Mouse (Mus musculus) liver, embryonic 14.5 days (tissue): ENCODE measurements around the gene Slc39a5. TPM values are rescaled to one million over a fixed set of nuclear protein-coding genes. Genes with fewer than 3 reads are reported as not detected.

Source experiments
- ATAC-seq: fragments of 200-750 bp; cut with Nextera tagmentation; 2 replicates; pipeline ENCODE4 v1.8.0; 2017; ENCODE audit warnings: moderate number of reproducible peaks, mild to moderate bottlenecking, moderate library complexity; ENCODE audit not compliant: insufficient read depth
- DNase-seq, 3 experiments: peaks; one replicate each; pipeline ENCODE4 v3.0.0-alpha.2; 2012 to 2013; ENCODE audit warnings: low read depth in 3 of 3, low spot score in 3 of 3
- H3K27ac ChIP-seq: fragments of 300-500 bp; sonication (generic); 2 replicates; pipeline ENCODE4 v1.5.1; 2014; ENCODE audit warnings: moderate library complexity, mild to moderate bottlenecking, control low read depth, inconsistent platforms
- H3K27me3 ChIP-seq: fragments of 300-500 bp; sonication (generic); 2 replicates; pipeline ENCODE4 v1.6.1; 2014; ENCODE audit warnings: mild to moderate bottlenecking, low read length, moderate library complexity; ENCODE audit not compliant: control insufficient read depth, insufficient read depth
- H3K36me3 ChIP-seq: fragments of 300-500 bp; sonication (generic); replicated peaks from 2 replicates; pipeline ENCODE4 v1.6.1; 2014; ENCODE audit warnings: low read depth; ENCODE audit not compliant: control insufficient read depth, insufficient read depth
- H3K4me1 ChIP-seq, 2 experiments: fragments of 200-500 bp in 1 of 2; fragments of 300-500 bp in 1 of 2; sonication (generic) in 1 of 2; replicated peaks; 2 replicates each; pipeline ENCODE4 v1.6.1; 2012 to 2014; ENCODE audit warnings: antibody characterized with exemption in 1 of 2, inconsistent platforms in 1 of 2, low read length in 1 of 2; ENCODE audit not compliant: control insufficient read depth in 2 of 2, insufficient read depth in 2 of 2
- H3K4me2 ChIP-seq: fragments of 300-500 bp; sonication (generic); 2 replicates; pipeline ENCODE4 v1.6.1; 2014; ENCODE audit warnings: low read depth, mild to moderate bottlenecking, control low read depth, moderate library complexity
- H3K4me3 ChIP-seq, 2 experiments: fragments of 200-500 bp in 1 of 2; fragments of 300-500 bp in 1 of 2; sonication (generic) in 1 of 2; 2 replicates each; pipeline ENCODE4 v1.5.1; 2012 to 2014; ENCODE audit warnings: low read depth in 2 of 2, low read length in 2 of 2, mild to moderate bottlenecking in 2 of 2, control low read depth in 1 of 2, inconsistent platforms in 1 of 2, moderate library complexity in 1 of 2; ENCODE audit not compliant: insufficient read depth in 1 of 2
- H3K9ac ChIP-seq: fragments of 300-500 bp; sonication (generic); replicated peaks from 2 replicates; pipeline ENCODE4 v1.6.1; 2014; ENCODE audit warnings: mild to moderate bottlenecking, control low read depth, moderate library complexity
- H3K9me3 ChIP-seq: fragments of 300-500 bp; sonication (generic); 2 replicates; pipeline ENCODE4 v1.6.1; 2016; ENCODE audit warnings: low read length, mixed read lengths; ENCODE audit not compliant: control insufficient read depth
- CTCF ChIP-seq: IDR thresholded peaks from 2 replicates; pipeline ENCODE4 v1.5.1; 2016; ENCODE audit warnings: antibody characterized with exemption, low read depth, control low read depth
- EP300 ChIP-seq: IDR thresholded peaks from 2 replicates; pipeline ENCODE4 v1.6.1; 2016; ENCODE audit warnings: antibody characterized with exemption, low read depth
- WGBS: fragments of 180-500 bp; shearing (Covaris S2); extraction: QIAGEN DNeasy Blood & Tissue Kit; methylation state at CpG from one replicate; pipeline ENCODE4 v1.1.7; 2014; ENCODE audit not compliant: insufficient replicate concordance; 5-methylcytosine and 5-hydroxymethylcytosine counted together
- polyA plus RNA-seq, 2 experiments: library from polyadenylated mRNA; depleted of rRNA in 1 of 2; stranded (reverse) in 1 of 2; unstranded in 1 of 2; fragments of >200 nt; fragmentation: Nextera tagmentation in 1 of 2; extraction: Ambion mirVana in 1 of 2; gene quantifications; 2 replicates each; pipeline versions ENCODE4 v1.2.1 to v1.2.3; 2012 to 2014

The Slc39a5 gene
- polyA plus RNA-seq (2012; rRNA removed) (33.0 and 40.8 TPM in 2 replicates), polyA plus RNA-seq (2014; fragmentation: Nextera tagmentation; extraction: Ambion mirVana) (37.6 and 40.7 TPM in 2 replicates)

DNA sequence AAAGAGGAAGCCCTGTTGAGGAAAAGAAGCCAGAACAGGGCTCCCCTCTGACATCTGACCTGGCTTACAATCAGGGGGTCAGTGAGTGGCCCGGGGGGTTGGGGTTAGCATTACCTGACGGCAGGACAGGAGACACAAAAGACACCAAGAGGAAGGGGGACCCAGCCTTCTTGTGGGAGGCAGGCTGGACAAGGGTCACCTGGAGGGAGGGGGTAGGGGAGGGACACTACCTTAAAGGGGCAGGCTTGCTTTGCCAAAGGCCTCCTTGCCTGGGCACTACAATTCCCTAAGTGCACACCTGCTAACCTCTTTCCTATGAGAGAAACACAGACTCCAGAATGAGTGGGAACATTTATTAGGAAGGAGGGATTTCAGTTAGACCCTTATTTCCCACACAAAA lies at the start of gene Slc39a5:
TSS of gene Slc39a5 (minus strand) at position 174 of the 400 bp plus-strand sequence.
- no peak for TF ChIP-seq CTCF
- Histone ChIP-seq H3K9me3 (no peaks in the 10 kb centered on the region), H3K4me1 (no peaks in the 10 kb centered on the region; a peak in 1 of 4 replicates), H3K27me3 (no peaks in the 10 kb centered on the region), H3K9ac (no peak within 1 kb of the TSS), H3K4me3 (peak within 1 kb of the TSS; percentile 43 to 46), H3K4me2 (peak within 1 kb of the TSS; percentile 39), H3K27ac (no peak within 1 kb of the TSS), H3K36me3 (no peaks in the 10 kb centered on the region; the same call in 1 of the 2 replicates)
- 53% methylated on average over 2 of the region's 2 CpGs for WGBS
- ATAC-seq (no peak), DNase-seq (no peak)

DNA sequence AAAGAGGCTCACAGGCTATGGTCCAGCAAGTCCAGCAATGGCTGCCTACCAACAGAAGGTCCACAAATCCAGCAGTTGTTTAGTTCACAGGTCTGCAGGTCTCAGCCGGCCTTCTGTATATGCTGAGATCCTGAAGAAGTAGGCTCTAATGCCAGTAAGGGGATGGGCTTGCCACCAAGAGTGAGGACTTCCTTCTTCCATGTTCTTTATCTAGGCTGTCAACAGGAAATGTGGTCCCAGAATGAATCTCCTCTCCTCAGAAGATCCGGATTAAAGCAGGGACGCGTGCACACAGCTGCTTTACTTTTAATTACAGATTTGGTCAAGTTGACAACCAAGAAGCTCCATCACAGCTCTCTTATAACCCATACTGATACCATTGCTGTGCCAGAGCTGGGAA lies 44.4 kb upstream of the Slc39a5 start:
- H3K27me3 ChIP-seq, result no peaks in the 10 kb centered on the region
- no peak overlapping the region for H3K4me2 ChIP-seq
- H3K27ac ChIP-seq, result no peak overlapping the region
- H3K9me3 ChIP-seq, result no peaks in the 10 kb centered on the region
- WGBS, result 19% methylated on average over 4 of the region's 4 CpGs
- TF ChIP-seq CTCF, result no peak
- TF ChIP-seq EP300, result no peak
- H3K4me3 ChIP-seq, result no peak overlapping the region
- H3K4me1 ChIP-seq, result no peaks in the 10 kb centered on the region
- ATAC-seq (no peak), DNase-seq (no peak)
- no peaks in the 10 kb centered on the region for H3K36me3 ChIP-seq
- no peak overlapping the region for H3K9ac ChIP-seq

DNA sequence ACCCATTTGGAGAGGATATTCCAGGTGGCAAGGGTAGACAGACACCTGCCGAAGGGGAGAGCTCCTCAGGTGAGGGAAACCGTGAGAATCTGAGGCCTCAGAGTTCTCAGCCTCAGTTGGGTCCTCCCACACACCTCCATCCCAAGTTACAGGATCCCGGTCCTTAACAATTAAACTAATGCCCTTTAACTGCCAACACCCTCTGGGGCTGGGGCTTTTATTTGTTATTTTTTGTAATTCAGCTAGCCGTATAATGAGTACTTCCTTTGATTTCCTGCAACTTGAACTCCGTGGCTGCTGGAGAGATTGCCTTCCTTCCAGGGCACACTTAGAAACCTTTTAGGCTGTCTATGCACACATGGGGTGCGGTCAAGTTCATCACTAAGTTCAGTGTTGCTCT lies 43.3 kb upstream of the Slc39a5 start:
- Histone ChIP-seq H3K4me3 (no peak overlapping the region), H3K27me3 (no peaks in the 10 kb centered on the region), H3K4me2 (no peak overlapping the region), H3K36me3 (no peaks in the 10 kb centered on the region), H3K9ac (no peak overlapping the region), H3K4me1 (no peaks in the 10 kb centered on the region), H3K9me3 (no peaks in the 10 kb centered on the region), H3K27ac (no peak overlapping the region)
- 49% methylated on average over 6 of the region's 6 CpGs for WGBS
- TF ChIP-seq CTCF (no peak), EP300 (no peak)
- no peak for DNase-seq
- no peak for ATAC-seq

DNA sequence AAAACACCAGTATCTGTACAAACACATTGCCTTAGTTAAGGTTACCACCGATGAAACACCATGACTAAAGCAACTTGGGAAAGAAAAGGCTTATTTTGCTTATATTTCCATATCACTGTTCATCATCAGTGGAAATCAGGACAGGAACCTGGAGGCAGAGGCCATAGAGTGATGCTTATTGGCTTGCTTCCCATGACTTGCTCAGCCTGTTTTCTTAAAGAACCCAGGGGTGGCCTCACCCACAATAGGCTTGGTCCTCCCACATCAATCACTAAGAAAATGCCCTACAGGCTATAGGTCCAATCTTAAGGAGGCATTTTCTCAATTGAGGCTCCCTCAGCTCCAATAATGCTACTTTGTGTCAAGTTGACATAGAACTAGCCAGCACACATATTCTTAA lies 41.7 kb upstream of the Slc39a5 start:
- Histone ChIP-seq H3K4me3 (no peak overlapping the region), H3K36me3 (no peaks in the 10 kb centered on the region), H3K4me1 (no peaks in the 10 kb centered on the region), H3K4me2 (no peak overlapping the region), H3K9ac (no peak overlapping the region), H3K27ac (no peak overlapping the region), H3K27me3 (no peaks in the 10 kb centered on the region), H3K9me3 (no peaks in the 10 kb centered on the region)
- DNase-seq (no peak), ATAC-seq (no peak)
- WGBS, result 82% methylated on average over 1 of the region's 1 CpGs
- TF ChIP-seq EP300, result no peak
- no peak for TF ChIP-seq CTCF

DNA sequence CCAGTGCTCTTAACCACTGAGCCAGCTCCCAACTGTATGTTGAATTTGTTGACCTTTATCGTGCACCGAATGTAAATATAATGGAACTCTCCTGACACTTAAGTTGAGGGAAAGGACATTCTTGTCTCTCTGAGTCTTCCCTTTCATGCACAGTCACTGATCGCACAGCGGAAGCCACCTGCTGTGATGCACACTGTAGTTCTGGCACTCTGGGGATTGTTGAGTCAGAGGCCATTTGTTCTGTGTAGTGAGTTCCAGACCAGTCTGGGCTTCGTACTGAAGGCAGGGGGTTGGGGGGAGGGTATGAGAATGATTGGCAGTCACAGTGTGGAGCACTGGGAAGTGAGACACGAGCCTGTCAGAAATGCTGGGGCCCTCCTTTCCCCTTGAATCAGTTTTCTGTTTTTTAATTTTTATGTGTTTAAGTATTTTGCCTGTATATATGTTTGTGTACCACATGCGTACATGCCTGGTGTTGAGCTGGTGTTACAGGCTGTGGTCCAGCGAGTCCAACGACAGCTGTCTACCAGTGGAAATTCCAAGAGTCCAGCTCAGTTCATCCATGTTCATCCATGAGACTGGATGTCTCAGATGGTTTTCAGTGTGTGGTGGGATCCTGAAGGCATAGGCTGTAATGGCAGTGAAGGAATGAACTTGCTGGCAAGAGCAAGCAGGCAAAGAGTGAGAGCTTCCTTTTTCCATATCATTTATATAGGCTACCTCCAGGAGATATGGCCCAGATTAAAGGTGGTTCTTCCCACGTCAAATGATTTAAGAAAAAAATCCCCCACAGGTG lies 40.5 kb upstream of the Slc39a5 start:
- no peak overlapping the region for H3K27ac ChIP-seq
- no peak overlapping the region for H3K4me2 ChIP-seq
- H3K36me3 ChIP-seq, result peaks cover 9% of the 10 kb centered on the region
- H3K9me3 ChIP-seq, result no peaks in the 10 kb centered on the region
- H3K4me3 ChIP-seq, result no peak overlapping the region
- no peak overlapping the region for H3K9ac ChIP-seq
- H3K4me1 ChIP-seq, result no peaks in the 10 kb centered on the region
- WGBS, result 76% methylated on average over 10 of the region's 10 CpGs
- no peak for TF ChIP-seq EP300
- no peak for TF ChIP-seq CTCF
- DNase-seq, result peak in 2 of 3 experiments; percentile 36 to 52
- no peaks in the 10 kb centered on the region for H3K27me3 ChIP-seq
- ATAC-seq, result no peak
